Mouse (Mus musculus): ENCODE results near the gene Glrx5.

DNA sequence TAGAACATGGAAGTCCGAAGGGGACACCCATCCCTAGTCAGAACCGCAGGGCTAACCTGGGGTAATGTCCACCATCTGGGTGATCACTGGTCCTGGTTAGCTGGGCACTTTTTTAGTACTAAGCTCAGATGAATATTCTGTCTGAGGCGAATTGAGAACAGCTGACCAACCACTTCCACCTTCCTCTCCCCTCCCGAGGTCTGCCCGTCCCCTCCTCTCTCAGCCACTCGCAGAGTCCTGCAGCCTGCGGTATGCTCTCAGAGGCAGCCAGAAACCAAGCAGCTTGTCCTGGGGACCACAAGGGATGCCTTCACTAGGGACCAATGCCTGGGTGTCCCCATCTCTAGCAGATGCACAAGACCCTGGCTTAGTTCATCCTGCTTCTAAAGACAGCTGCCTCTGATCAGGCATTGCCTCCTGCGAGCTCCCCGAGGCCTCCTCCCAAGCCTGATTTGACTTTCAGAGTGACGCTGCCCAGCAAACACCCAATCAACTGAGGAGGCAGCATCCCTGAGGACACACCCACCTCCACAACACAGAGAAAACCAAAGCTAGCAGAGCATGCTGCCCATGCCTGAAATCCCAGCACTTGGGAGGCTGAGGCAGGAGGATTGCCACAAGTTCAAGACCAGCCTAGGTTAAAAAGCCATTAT is 34.7 kb upstream of the Glrx5 start:
- TF ChIP-seq CTCF (IDR thresholded peaks at IDR 0.05; ENCODE audit: control insufficient read depth, insufficient read depth, insufficient replicate concordance, low read depth, low read length): no peak
- TF ChIP-seq POLR2A (IDR thresholded peaks at IDR 0.05; ENCODE audit: control insufficient read depth, low read depth, low read length): no peak

Data from testis, adult 2 months (tissue).